Mouse (Mus musculus): Measurements from ENCODE around the gene Gm20422.

Gene Gm20422

DNA sequence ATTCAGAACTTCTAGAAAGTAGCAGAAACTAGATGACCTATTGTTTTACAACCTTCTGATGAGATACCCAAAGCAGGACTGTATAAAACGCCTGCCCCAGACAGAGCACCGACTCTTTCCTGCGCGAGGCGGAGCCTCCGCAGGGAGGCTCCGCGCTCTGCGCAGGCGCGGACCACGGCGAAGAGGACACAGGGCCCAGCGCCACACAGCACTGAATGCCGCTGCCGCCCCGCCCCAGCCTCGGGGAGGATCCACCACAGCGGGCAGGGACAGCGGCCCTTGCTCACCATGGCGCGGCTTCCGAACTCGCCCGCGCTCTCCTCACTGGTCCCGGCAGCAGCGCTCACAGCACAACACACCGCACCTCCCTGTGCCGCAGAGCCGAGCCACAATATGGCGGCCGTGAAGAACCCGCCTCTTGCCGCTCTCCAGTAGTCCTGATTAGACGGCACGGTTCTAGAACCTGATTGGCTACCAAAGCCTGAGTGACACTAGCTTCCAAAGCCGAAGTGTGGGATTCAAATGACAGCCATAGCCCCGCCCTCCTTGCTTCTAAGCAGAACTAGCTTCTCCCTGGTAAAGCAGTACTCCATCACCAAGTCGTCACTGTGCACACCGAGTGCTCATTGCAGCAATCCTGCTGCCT is at the start of gene Gm20422:
TSS of gene Gm20422 (minus strand) at position 384 of the 646 bp plus-strand sequence.
- no peaks in the 10 kb centered on the region for H3K27me3 ChIP-seq (ENCODE audit: control insufficient read depth, insufficient read depth, low read length, poor library complexity, severe bottlenecking)
- peak; percentile 98 for DNase-seq (ENCODE audit: low read depth, low spot score)
- H3K36me3 ChIP-seq (ENCODE audit: control insufficient read depth, insufficient read depth, low read length, poor library complexity, severe bottlenecking), result no peaks in the 10 kb centered on the region

DNA sequence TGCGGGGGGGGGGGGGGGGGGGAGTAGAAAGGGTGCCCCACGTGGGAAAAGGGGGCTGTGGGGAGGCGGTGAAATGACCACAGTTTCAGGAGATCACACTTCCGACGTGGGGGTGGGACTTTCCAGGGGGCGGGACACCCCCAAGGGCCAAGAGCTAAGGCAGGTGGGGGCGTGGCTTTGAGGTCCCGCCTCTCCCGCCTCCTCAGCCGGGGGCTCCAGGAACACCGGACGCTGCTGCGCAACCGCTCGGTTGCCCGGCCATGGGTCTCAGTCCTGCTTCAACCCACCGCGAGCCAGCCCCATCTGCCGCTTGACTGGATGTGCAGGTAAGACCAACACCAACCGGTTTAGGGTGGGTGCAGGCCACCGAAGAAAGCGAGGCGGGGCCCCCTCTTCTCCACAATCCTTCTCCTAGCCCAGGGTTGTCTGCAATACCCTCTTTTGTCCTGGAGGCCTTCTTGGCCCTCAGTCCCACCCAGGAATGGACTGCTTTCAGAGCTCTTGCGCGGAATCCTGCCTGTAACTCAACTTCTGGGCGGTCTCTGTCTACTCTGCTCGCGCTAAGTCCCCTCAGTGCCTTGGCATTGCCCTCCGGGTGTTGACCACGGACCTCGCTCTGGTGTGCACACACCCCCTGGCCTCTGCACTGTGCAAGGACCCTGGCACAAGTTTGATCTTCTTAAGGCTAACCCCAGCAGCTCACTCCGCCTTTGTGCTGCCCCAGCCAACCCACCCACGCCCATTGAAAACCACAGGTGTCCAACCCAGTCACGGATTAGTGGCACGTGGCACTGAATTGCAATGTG is 47.9 kb upstream of the Gm20422 start, which contains the start of gene Lpar2:
TSS of gene Lpar2 (plus strand) at position 44 of the 806 bp plus-strand sequence.
- H3K36me3 ChIP-seq (ENCODE audit: control insufficient read depth, insufficient read depth, low read length, poor library complexity, severe bottlenecking), result peaks cover 3% of the 10 kb centered on the region
- H3K27me3 ChIP-seq (ENCODE audit: control insufficient read depth, insufficient read depth, low read length, poor library complexity, severe bottlenecking), result no peaks in the 10 kb centered on the region
- peak; percentile 88 for DNase-seq (ENCODE audit: low read depth, low spot score)

DNA sequence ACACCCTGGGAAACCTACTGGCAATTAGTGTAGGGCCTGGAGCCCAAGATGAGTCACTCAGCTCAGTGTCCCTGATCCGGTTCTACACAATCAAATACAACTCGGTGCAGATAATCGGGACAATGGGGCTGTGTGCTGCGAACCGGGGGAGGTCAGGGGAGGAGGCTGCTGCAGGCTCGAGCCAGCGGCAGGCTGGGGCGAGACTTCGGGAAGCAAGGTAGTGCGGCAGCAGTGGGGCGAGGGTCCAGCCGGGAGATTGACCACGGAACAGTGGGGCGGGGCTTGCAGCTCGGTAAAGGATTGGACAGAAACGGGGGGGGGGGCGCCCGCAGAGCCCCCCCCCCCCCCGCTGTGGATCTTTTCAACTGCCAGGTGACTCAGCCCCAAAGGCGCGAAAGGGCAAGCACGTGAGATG is 47.3 kb upstream of the Gm20422 start:
- DNase-seq (ENCODE audit: low read depth, low spot score), result no peak
- peaks cover 7% of the 10 kb centered on the region for H3K36me3 ChIP-seq (ENCODE audit: control insufficient read depth, insufficient read depth, low read length, poor library complexity, severe bottlenecking)
- H3K27me3 ChIP-seq (ENCODE audit: control insufficient read depth, insufficient read depth, low read length, poor library complexity, severe bottlenecking), result no peaks in the 10 kb centered on the region

DNA sequence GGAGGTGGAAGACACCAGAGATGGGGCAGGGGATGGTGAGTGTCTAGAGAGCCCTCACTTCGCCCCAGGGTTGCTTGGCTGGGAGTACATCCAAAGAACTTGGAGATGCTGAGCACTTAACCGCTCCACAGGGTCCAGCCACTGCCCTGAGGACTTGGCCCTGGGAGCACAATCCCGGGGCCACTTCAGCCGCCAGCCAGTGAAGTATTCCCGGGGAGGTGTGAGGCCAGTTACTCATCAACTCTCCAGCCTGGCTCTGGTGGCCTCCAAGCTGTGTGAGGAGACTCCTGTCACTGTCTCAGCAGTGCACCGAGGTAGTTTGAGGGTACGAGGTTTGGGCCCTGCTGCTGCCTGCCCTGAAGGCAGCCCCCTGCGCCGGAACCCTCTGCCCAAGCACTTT is 45.8 kb upstream of the Gm20422 start:
- Histone ChIP-seq H3K36me3 (ENCODE audit: control insufficient read depth, insufficient read depth, low read length, poor library complexity, severe bottlenecking) (peaks cover 8% of the 10 kb centered on the region), H3K27me3 (ENCODE audit: control insufficient read depth, insufficient read depth, low read length, poor library complexity, severe bottlenecking) (no peaks in the 10 kb centered on the region)
- no peak for DNase-seq (ENCODE audit: low read depth, low spot score)

DNA sequence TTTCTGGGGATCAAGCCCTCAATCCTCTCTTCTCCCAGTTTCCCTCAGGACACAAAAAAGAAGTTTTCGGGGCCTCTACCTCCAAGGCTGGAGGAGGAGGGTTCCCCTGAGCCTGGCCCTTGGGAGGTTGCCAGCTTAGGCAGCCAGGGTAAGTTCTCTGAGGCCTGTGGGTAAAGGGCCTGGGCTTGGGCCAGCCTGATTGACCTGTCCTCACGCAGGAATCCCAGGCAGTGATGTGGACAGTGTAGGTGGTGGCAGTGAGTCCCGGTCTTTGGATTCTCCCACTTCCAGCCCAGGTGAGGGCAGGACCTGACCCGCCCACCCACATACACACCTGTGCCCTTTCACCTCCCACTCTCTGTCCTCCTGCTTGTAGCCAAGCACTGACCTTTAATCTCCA is 40.7 kb upstream of the Gm20422 start:
- DNase-seq (ENCODE audit: low read depth, low spot score), result no peak
- H3K27me3 ChIP-seq (ENCODE audit: control insufficient read depth, insufficient read depth, low read length, poor library complexity, severe bottlenecking), result no peaks in the 10 kb centered on the region

DNA sequence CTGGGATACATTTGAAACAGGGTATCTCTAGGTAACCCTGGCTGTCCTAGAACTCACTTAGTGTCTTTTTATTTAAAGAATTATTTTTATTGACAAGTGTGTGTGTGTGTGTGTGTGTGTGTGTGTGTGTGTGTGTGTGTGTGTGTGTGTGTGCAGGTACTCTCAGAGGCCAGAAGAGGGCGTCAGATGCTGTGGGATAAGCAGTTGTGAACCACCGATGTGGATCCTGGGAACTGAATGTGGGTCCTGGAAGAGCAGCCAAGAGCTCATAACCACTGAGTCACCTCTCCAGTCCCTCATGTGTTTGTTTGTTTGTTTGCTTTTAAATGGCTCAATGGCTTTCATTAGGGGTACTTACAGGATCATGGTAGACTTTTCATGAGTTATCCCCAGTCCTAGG is 40.2 kb upstream of the Gm20422 start:
- Histone ChIP-seq H3K27me3 (ENCODE audit: control insufficient read depth, insufficient read depth, low read length, poor library complexity, severe bottlenecking) (no peaks in the 10 kb centered on the region), H3K36me3 (ENCODE audit: control insufficient read depth, insufficient read depth, low read length, poor library complexity, severe bottlenecking) (peaks cover 37% of the 10 kb centered on the region)
- no peak for DNase-seq (ENCODE audit: low read depth, low spot score)

More for the DNA sequence above, 40.7 kb upstream of the Gm20422 start:
- peaks cover 34% of the 10 kb centered on the region for H3K36me3 ChIP-seq (ENCODE audit: control insufficient read depth, insufficient read depth, low read length, poor library complexity, severe bottlenecking)

DNA sequence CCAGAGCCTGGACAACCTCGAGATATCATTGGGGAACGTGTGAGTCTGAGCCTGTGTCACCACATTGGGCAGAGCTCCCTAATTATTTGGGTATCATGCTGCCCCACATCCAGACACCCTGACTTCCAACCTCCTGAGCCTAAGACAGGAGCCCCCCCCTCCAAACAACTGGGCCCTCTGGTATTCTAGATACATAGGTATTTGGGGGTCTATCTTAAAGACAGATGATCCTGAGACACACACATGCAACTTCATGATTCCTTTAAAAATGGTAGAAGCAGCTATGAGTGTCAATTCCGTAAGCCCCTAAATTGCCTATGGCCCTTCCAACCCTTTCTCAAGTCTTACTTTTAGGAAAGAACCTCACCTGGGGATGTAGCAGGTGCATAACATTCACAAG is 35.1 kb upstream of the Gm20422 start:
- H3K36me3 ChIP-seq (ENCODE audit: control insufficient read depth, insufficient read depth, low read length, poor library complexity, severe bottlenecking), result peaks cover 29% of the 10 kb centered on the region
- no peak for DNase-seq (ENCODE audit: low read depth, low spot score)
- H3K27me3 ChIP-seq (ENCODE audit: control insufficient read depth, insufficient read depth, low read length, poor library complexity, severe bottlenecking), result no peaks in the 10 kb centered on the region

DNA sequence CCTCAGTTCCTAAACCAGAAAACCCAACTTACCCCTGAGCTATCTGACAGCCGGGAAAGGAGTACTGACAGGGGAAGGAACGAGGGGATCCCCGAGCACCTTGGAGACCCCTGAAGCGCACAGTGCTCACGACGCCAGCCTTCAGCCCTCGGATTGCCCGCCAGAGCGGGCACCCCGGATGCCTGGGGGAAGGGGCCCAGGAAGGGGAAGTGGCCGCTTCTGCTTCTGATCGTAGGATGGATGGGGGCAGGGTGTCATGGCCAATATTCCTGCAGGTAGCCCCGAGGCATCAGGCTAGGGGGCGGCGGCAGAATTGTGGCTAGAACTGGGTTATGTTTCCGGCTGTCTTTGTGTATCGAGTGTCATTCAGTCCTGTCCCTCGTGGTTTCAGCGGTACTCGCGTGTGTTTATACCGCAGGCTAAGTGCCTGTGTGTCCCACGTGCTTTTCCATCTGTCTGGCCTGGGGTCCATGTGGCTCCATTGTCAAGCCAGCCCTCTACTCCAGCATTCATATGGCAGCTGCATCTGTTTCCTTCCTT is 34.2 kb upstream of the Gm20422 start:
- H3K27me3 ChIP-seq (ENCODE audit: control insufficient read depth, insufficient read depth, low read length, poor library complexity, severe bottlenecking), result no peaks in the 10 kb centered on the region
- peaks cover 23% of the 10 kb centered on the region for H3K36me3 ChIP-seq (ENCODE audit: control insufficient read depth, insufficient read depth, low read length, poor library complexity, severe bottlenecking)
- peak; percentile 72 for DNase-seq (ENCODE audit: low read depth, low spot score)

DNA sequence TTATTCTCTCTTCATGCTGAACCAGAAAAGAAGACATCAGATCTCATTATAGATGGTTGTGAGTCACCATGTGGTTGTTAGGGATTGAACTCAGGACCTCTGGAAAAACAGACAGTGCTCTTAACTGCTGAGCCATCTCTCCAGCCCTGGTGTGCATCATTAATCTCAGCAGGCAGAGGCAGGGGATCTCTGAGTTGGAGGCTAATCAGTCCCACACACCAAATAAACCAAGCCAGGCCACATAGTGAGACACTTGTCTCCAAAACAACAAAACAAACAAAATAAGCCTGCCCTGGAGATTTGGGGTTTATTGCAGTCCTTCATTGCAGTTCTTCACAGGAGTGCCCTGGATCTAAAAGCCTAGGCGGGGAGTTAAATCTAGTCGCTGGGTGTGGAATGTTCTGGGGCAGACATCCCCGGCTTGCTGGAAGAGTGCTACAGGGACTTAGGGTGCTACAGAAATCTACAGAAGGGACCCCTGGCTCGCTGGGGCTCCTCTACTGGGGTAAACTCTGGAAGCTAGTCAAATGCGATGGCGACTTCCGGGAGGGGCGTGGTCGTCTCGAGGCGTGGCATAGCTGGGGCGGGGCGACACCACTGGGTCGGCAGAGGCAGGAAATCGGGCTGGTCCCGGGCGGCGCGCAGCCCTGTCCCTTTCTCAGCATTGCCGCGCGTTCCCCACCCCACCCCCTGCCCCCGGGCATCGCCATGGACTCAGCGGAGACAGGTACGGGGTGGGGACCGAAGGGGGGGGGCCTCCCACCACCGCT is 33.6 kb upstream of the Gm20422 start, which contains the start of gene Gmip:
TSS of gene Gmip (plus strand) at position 586 of the 770 bp plus-strand sequence.
- Histone ChIP-seq H3K27me3 (ENCODE audit: control insufficient read depth, insufficient read depth, low read length, poor library complexity, severe bottlenecking) (no peaks in the 10 kb centered on the region), H3K36me3 (ENCODE audit: control insufficient read depth, insufficient read depth, low read length, poor library complexity, severe bottlenecking) (peaks cover 20% of the 10 kb centered on the region)
- DNase-seq (ENCODE audit: low read depth, low spot score), result peak; percentile 91

DNA sequence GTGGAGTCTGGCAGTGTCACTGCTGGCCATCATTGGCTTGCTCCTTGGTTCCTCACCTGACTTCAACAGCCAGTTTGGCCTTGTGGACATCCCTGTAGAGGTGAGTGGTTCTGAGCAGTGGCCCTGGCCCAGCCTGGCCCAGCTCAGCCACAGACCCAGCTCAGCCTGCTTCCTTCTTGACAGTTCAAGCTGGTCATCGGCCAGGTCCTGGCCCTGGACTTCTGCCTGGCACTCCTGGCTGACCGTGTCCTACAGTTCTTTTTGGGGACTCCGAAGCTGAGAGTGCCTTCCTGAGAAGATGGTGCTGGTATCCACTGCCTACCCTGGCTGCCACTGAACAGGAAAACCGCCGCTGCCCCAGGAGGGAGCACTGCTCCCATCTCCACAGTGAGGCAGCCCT is 32.5 kb upstream of the Gm20422 start:
- Histone ChIP-seq H3K27me3 (ENCODE audit: control insufficient read depth, insufficient read depth, low read length, poor library complexity, severe bottlenecking) (no peaks in the 10 kb centered on the region), H3K36me3 (ENCODE audit: control insufficient read depth, insufficient read depth, low read length, poor library complexity, severe bottlenecking) (peaks cover 18% of the 10 kb centered on the region)
- DNase-seq (ENCODE audit: low read depth, low spot score), result no peak

DNA sequence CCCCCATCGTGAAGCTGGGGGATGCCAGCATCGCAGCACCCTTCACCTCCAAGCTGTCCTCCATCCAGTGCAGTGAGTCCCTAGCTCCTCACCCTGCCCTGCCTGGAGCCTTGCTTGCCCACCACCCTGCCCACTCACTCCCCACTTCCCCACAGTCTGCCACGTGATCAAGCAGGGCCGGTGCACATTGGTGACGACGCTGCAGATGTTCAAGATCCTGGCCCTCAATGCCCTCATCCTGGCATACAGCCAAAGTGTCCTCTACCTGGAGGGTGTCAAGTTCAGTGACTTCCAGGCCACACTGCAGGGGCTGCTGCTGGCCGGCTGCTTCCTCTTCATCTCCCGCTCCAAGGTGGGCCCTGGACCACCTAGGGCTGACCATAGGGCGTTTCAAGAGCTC is 30.8 kb upstream of the Gm20422 start:
- H3K36me3 ChIP-seq (ENCODE audit: control insufficient read depth, insufficient read depth, low read length, poor library complexity, severe bottlenecking), result peaks cover 7% of the 10 kb centered on the region; the same call in 1 of the 2 replicates
- DNase-seq (ENCODE audit: low read depth, low spot score), result no peak
- H3K27me3 ChIP-seq (ENCODE audit: control insufficient read depth, insufficient read depth, low read length, poor library complexity, severe bottlenecking), result no peaks in the 10 kb centered on the region

DNA sequence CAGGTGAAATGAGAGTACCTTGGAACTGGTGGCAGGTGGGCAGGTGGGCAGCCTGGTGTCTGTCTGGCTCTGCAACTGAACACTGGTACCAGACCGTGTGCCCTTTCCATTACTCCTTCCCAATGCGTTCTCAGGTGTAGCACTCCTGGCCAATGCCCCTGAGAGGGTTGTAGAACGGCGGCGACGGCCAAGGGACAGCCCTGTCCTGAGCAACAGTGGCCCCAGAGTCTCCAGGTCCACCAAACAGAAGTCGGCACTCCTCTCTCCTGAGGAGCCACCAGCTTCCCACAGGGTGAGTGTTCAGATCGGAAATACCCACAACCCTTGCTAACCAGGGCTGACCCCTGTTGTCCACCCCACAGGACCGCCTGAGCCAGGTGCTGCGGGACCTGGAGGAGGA is 30.4 kb upstream of the Gm20422 start:
- peaks cover 6% of the 10 kb centered on the region for H3K36me3 ChIP-seq (ENCODE audit: control insufficient read depth, insufficient read depth, low read length, poor library complexity, severe bottlenecking)
- no peak for DNase-seq (ENCODE audit: low read depth, low spot score)
- no peaks in the 10 kb centered on the region for H3K27me3 ChIP-seq (ENCODE audit: control insufficient read depth, insufficient read depth, low read length, poor library complexity, severe bottlenecking)

DNA sequence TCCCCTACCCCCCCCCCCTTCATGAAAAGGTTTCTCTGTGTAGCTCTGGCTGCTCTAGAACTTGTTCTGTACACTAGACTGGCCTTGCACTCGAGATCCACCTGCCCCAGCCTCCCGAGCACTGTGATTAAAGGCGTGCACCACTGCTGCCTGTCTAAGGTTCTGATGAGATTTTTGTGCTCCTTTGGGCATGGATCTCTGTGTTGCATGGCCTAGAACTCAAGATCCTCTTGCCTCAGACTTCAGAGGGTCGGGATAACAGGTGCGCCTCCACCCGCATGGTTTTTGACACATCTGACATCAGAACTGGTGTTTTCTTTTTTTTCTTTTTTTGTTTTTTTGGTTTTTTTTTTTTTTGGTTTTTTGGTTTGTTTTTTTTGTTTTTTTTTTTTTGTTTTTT is 29.9 kb upstream of the Gm20422 start:
- DNase-seq (ENCODE audit: low read depth, low spot score), result no peak
- no peaks in the 10 kb centered on the region for H3K27me3 ChIP-seq (ENCODE audit: control insufficient read depth, insufficient read depth, low read length, poor library complexity, severe bottlenecking)
- peaks cover 5% of the 10 kb centered on the region for H3K36me3 ChIP-seq (ENCODE audit: control insufficient read depth, insufficient read depth, low read length, poor library complexity, severe bottlenecking)

DNA sequence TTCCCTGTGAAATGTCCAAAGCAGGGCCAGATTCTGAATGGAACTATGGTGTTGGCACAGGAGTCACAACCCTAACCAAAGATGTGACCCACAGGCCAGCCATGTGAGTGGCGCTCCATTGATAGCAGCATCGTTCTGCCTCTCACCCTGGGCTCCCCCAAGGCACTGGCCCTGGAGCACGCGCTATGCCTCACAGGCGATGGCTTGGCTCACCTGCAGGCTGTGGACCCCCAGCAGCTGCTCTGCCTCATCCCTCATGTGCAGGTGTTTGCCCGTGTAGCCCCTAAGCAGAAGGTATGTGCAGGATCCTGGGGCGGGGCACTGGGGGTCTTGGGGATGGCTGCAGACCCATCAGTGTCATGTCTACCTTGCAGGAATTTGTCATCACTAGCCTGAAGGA is 28.7 kb upstream of the Gm20422 start:
- Histone ChIP-seq H3K27me3 (ENCODE audit: control insufficient read depth, insufficient read depth, low read length, poor library complexity, severe bottlenecking) (no peaks in the 10 kb centered on the region), H3K36me3 (ENCODE audit: control insufficient read depth, insufficient read depth, low read length, poor library complexity, severe bottlenecking) (peaks cover 13% of the 10 kb centered on the region)
- no peak for DNase-seq (ENCODE audit: low read depth, low spot score)
